Mouse (Mus musculus) embryo, embryonic 11.5 days (tissue): ENCODE measurements around the gene Gm15080.
"Not testable (repeated sequence)": the region's sequence is repeated elsewhere in the genome, so short reads cannot be mapped to it uniquely, and the experiment has no call there.

Experiments
- DNase-seq: peaks from one replicate; pipeline ENCODE4 v3.0.0-alpha.2; 2012; ENCODE audit warnings: low read depth, low spot score

Gene Gm15080

DNA sequence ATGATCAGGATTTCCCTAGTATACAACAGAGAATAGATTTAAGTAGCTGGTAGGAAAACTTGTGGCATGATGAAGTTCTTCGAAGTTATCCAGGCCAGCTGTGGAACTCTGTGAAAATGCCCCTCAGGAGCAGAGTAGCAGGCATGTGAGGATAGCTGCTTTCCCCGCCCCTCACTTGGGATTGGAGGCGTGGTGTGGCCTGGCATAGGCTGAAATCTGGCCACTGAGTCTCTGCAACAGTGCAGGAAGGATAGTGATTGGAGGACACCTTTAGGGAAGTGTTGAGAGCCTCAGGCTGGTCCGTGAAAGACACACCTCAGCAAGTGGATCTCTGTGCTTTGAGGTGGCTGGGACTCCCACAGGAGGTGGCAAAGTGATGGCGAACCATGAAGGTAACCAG is at the start of gene Gm15080:
Gm15080 (plus strand) TSS at position 301 of the 400 bp plus-strand sequence.
- DNase-seq: not testable (repeated sequence)
